Mouse (Mus musculus): ENCODE measurements around the gene Lrch2.
"Not testable (repeated sequence)": the region's sequence is repeated elsewhere in the genome, so short reads cannot be mapped to it uniquely, and the experiment has no call there.

Lrch2 gene

DNA sequence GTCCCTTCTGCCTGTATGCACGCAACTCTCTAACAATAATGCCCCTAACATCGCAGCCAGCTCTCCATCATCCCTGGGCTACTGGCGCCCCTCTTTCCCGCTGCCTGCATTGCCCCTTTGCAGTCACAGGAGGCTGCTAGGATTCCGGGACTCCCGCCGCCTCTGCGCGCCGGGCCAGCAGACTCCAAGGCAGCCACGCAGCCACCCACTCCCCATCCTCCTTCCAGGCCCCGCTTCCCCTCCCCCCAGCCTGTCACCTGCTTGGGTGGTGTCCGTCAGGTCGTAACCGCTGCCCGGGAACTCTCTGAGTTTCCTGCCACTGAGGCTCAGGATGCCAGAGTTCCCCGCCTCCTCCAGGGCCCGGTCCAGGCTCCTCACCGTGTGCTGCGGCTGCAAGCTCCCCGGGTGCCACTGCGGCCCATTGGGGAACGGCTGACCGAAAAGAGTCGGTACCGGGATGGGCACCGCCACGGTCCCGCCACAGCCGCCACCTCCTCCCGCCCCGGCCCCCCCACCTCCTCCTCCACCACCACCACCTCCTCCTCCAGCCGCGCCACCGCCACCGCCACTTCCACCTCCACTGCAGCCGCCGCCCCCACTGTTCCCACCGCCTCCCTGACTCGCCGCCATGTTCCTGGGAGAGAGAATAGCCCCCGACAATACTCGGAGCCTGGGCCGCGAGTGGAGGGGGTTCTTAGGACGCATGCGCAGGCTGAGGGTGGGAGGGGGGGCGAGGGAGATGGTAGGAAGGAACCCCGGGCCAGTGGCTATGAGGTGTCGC lies at the start of gene Lrch2:
Gene Lrch2, minus strand, starts transcription at position 661 of the 781 bp plus-strand sequence.
- no peak for DNase-seq

GRCm38 (mm10) chrX:147540934-147541870 lies 12.7 kb downstream of the Lrch2 start:
- no peak for DNase-seq

DNA sequence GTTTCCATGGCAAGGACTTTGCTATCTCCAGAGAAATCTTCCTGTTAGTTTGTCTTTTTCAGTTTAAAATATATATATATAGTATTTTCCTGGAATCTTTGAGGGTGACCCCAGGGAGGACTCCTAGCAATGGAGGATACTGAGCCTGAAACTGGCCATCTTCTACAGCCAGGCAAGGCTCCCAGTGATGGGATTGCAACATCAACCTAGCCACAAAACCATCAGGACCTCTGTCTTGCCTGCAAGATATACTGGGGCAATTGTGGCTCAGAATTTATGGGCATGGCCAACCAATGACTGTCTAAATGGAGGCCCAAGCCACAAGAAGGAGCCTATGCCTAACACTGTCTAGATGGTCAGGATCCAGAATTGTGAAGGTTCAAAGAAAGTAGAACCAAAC lies 15.5 kb downstream of the Lrch2 start:
- no peak for DNase-seq

- not testable (repeated sequence) for DNase-seq
Measured at GRCm38 (mm10) chrX:147537117-147537516, 16.8 kb downstream of the Lrch2 start.

DNA sequence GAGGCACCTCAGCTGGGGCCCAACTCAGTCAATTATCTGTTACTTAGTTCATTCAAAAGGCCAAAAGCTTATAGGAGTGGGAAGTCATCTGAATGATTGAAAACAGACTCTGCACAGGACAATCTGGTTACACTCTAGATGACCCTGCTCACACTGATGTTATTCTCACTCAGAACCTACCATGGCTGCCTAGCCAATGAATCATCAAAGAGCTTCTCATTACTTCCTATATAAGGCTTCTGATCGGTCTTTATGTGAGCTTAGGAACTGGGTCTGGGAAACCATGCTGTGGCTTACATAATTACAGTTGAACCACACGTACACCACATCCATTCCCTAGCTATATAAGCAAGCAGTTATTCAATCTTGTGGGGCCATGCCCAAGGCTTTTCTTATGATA lies 18.3 kb downstream of the Lrch2 start:
- no peak for DNase-seq

GRCm38 (mm10) chrX:147531675-147532074 lies 22.2 kb downstream of the Lrch2 start:
- no peak for DNase-seq

DNA sequence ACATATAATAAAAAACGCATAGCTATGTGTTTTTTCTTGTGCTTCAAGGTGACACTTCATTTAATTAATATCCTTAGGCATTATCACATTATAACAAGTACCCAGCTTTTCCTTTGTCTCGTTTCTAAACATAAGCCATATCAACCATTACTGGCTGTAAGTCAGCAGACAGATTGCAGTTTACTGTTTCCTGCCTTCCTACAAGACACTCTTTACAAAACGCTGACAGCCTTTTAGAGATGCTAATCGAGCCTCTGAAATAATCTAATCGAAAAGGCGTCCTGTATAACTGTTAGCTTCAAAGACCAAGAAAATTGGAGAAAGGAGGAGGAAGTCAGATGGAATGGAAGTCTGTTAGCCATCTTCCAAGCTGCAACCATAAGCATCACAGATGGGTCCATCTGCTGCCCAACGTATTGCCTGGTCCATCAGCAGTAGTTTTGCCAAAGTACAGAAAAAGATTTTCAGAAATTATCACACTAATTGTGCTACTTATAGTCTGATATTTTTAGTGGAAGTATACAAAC lies 26.2 kb downstream of the Lrch2 start:
- DNase-seq = no peak

- no peak for DNase-seq
Measured at GRCm38 (mm10) chrX:147489551-147489950, 64.3 kb downstream of the Lrch2 start.

- not testable (repeated sequence) for DNase-seq
Measured at GRCm38 (mm10) chrX:147453610-147454009, 100.3 kb downstream of the Lrch2 start, which contains the start of gene Vmn1r239-ps. TSS of gene Vmn1r239-ps (minus strand) at chrX:147453710.

DNA sequence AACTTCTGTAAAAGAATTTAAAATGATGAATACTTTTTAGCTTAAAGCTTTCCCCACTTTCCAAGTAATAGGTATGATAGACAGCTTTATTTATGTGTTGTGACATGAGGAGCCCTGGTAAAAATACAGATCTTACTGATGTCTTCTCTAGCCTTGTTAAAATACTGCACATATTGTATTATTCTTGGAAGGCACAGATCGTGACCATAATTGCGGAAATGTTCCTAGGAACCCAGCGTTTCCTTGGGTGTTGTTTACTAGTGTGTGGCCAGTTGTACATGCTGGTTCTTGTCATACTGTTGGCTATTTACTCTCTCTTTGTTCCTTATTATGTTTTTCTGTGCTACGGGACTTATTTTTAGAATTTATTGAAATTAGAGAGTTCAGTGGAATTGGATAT lies 110.5 kb downstream of the Lrch2 start:
- no peak for DNase-seq

GRCm38 (mm10) chrX:147435400-147435799 lies 118.5 kb downstream of the Lrch2 start:
- no peak for DNase-seq

GRCm38 (mm10) chrX:147429753-147430152 lies 124.1 kb downstream of the Lrch2 start:
- DNase-seq = no peak

DNA sequence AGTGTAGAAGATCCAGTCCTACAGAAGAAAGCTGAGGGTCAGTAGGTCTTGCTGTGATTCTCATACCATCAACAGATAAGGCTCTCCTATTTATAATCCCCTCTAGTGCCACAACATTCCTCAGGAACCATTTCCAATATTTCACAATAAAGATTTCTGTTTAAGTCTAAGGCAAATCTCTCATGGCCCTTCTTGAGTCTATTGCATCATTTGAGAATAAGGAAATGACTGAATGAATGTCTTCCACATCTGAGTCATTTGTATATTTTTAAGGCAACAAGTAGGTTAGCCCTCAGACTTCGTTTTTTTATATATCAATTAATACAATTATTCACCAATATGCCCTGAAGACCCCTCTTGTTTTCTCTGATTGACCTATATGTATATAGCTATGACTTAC lies 124.8 kb downstream of the Lrch2 start, which contains the start of gene Il13ra2:
Gene Il13ra2, minus strand, starts transcription at position 64 of the 400 bp plus-strand sequence.
- DNase-seq = no peak
